Mouse (Mus musculus): ENCODE measurements around the gene Mapk7.
A peak's percentile ranks its signal among the peaks of the same experiment; 100 is the strongest.

Mapk7 gene

GRCm38 (mm10) chr11:61465422-61465821, 28.8 kb downstream of the Mapk7 start:
- DNase-seq (ENCODE audit: low spot score in 2 of 2) = no peak

- no peak for DNase-seq (ENCODE audit: low spot score in 2 of 2)
These were observed 30.1 kb downstream of the Mapk7 start for GRCm38 (mm10) chr11:61464071-61464470.

DNA sequence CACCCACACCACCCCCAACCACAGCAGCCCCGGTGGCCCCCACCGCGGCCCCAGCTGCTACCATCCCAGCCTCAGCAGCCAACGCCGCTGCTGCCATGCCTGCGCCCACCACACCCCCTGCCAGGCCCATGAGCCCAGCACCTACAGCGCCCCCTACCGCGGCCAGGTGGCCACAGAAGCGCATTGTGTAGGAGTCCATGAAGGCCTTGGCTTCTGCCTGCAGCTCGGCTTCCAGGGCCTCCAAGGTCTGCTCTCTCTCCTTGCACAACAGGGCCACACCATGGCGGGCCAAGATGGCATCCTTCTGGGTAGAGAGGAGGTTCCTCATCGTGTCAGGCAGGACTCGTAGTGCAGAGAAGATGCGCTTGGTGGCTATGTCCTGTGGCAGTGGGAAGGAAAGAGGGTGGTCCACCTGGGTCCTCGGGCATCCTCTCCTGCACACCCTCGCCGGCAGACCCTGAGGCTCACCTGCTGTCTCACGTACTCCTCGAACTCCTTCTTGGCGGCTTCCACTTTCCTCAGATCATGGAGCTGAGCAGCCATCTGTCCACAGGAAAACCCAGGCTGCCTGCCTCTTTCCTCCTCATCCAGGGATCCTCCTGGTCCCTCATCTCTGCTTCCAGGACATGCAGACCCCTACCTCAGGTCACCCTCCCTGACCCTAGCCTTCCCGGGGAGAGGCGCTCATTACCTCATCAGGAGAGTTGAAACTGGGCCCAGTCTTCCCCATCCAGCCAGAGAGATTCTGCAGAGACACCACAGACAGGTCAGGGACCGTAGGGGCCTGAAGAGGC, 44.5 kb downstream of the Mapk7 start:
- DNase-seq (ENCODE audit: low spot score in 2 of 2) = no peak

DNA sequence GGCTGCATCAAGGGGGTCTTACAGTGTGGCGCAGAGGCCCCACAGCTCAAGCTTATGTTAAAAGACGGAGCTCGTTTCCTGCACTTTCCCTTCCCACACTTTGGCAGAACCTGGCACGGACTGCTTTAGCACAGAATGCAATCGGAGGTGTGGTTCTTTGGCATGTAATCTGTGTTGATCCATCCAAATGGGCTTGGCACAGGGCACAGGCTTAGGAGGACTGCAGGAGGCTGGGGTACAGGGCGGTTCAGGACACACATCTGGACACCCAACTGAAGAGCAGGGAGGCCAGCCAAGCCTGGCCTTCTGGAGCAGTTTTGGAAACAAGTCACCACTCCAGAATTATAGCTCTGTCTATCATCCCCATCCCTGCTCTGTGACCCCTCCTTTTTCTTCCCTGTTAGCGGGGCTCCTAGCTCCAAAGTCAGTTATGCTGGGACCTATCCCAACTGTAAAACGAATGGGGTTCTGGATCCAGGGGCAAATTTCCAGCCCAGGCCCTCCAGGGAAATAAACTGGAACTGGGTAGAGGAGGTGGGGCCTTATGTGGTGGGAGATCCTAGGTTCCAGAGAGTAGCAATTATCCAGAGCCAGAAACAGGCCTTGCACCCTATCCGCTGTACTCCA, 45.5 kb downstream of the Mapk7 start:
- DNase-seq (ENCODE audit: low spot score in 2 of 2) = no peak

DNA sequence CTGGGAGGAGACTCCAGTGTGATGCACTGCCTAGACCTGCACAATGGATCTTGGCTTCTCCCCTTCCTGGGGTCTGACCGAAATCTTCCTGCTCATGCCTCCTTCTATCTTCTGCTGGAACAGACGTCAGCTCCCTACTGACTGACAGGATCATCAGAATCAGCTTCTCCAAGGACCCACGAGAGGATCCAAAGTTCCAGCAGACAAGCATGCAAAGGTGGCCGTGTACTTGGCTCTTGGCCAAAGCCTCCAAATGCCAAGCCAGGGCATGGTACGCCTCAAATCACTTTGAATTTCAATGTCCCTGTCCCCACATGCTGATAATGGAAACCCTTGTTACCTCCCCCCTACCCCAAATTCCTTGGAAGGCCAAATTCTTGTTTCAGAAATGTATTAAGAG, 46.2 kb downstream of the Mapk7 start:
- no peak for DNase-seq (ENCODE audit: low spot score in 2 of 2)

GRCm38 (mm10) chr11:61447296-61447695, 46.9 kb downstream of the Mapk7 start:
- DNase-seq (ENCODE audit: low spot score in 2 of 2) = no peak

DNA sequence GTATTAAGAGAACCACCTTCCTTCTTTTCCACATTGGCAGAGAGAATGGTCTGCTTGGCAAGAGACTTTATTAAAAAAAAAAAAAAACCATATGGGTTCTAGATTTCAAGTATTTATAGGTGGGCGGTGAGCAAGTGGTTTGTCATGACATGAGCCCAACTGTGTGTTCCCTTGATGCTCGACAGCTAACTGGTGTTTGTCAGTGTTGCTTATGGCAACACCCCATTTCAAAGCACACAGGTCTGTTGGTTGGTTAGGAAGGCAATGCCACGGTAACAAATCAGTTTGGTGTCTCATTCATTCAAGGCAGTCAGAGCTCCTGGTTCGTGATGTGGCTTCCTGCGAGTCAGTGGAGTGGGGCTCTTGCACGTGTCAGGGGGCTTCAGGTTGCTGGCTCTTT, 50.4 kb downstream of the Mapk7 start:
- no peak for DNase-seq (ENCODE audit: low spot score in 2 of 2)

DNA sequence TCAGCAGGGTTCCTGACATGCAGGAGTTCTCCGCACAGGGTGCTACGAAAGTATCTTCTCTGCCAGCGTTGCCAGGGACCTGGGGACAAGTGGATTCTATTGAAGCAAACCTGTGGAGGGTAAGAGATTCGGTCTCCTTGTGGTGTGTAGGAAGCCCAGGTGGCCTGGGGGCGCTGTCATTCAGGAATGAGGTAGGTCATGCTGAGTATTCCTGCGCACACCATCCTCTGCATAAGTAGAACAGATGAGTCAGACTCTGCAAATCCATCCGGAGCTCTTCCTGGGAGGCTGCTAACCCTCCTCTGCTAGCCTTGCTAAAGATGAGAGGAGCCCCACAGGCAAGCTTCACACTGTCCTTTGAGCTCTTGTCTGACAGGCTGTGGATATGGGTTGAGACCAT, 52.5 kb downstream of the Mapk7 start:
- DNase-seq (ENCODE audit: low spot score in 2 of 2) = peak; percentile 61 to 62

- DNase-seq (ENCODE audit: low spot score in 2 of 2) = no peak
These were observed 53.8 kb downstream of the Mapk7 start for GRCm38 (mm10) chr11:61440416-61440815.

GRCm38 (mm10) chr11:61439170-61439569, 55.0 kb downstream of the Mapk7 start:
- no peak for DNase-seq (ENCODE audit: low spot score in 2 of 2)
